Mouse (Mus musculus) CH12F3 (cell line): ENCODE measurements around the gene Ltbp1.

ENCODE experiments used
- in situ Hi-C: fragments of 300-500 bp; cut with MboI; formaldehyde crosslinking; loops from 2 replicates; pipeline ENCODE4 v1.14.3; 2020; ENCODE audit warnings: low sequenced_read_pairs

The Ltbp1 gene

GRCm38 (mm10) chr17:75055235-75055634 is 49.9 kb downstream of the Ltbp1 start:
- in situ Hi-C loops: no loop called here

GRCm38 (mm10) chr17:75055961-75056360 is 50.6 kb downstream of the Ltbp1 start:
- in situ Hi-C loops: no loop called here

GRCm38 (mm10) chr17:75056631-75057030 is 51.3 kb downstream of the Ltbp1 start:
- in situ Hi-C loops: no loop called here

- in situ Hi-C loops: no loop called here
These were observed 61.0 kb downstream of the Ltbp1 start for GRCm38 (mm10) chr17:75066340-75066739.

- in situ Hi-C loops: no loop called here
These were observed 61.9 kb downstream of the Ltbp1 start for GRCm38 (mm10) chr17:75067314-75067713.

- in situ Hi-C loops: no loop called here
These were observed 63.9 kb downstream of the Ltbp1 start for GRCm38 (mm10) chr17:75069232-75069631.

GRCm38 (mm10) chr17:75071174-75071573 is 65.8 kb downstream of the Ltbp1 start:
- in situ Hi-C loops: no loop called here

- in situ Hi-C loops: no loop called here
These were observed 66.4 kb downstream of the Ltbp1 start for GRCm38 (mm10) chr17:75071749-75072148.

GRCm38 (mm10) chr17:75073887-75074286 is 68.5 kb downstream of the Ltbp1 start:
- in situ Hi-C loops: no loop called here

GRCm38 (mm10) chr17:75074978-75075699 is 69.8 kb downstream of the Ltbp1 start:
- in situ Hi-C loops: no loop called here

GRCm38 (mm10) chr17:75081401-75081800 is 76.0 kb downstream of the Ltbp1 start:
- in situ Hi-C loops: no loop called here

- in situ Hi-C loops: no loop called here
These were observed 77.1 kb downstream of the Ltbp1 start for GRCm38 (mm10) chr17:75082449-75082848.

GRCm38 (mm10) chr17:75087296-75087941 is 82.1 kb downstream of the Ltbp1 start:
- in situ Hi-C loops: no loop called here

- in situ Hi-C loops: no loop called here
These were observed 82.9 kb downstream of the Ltbp1 start for GRCm38 (mm10) chr17:75088232-75088631.

GRCm38 (mm10) chr17:75088727-75089126 is 83.4 kb downstream of the Ltbp1 start:
- in situ Hi-C loops: no loop called here

GRCm38 (mm10) chr17:75090556-75090955 is 85.2 kb downstream of the Ltbp1 start:
- in situ Hi-C loops: no loop called here

- in situ Hi-C loops: no loop called here
These were observed 88.2 kb downstream of the Ltbp1 start for GRCm38 (mm10) chr17:75093563-75093962.

GRCm38 (mm10) chr17:75094591-75094990 is 89.2 kb downstream of the Ltbp1 start:
- in situ Hi-C loops: no loop called here

GRCm38 (mm10) chr17:75096727-75097126 is 91.4 kb downstream of the Ltbp1 start:
- in situ Hi-C loops: no loop called here

GRCm38 (mm10) chr17:75097367-75097766 is 92.0 kb downstream of the Ltbp1 start:
- in situ Hi-C loops: no loop called here

GRCm38 (mm10) chr17:75101215-75101614 is 95.8 kb downstream of the Ltbp1 start:
- in situ Hi-C loops: no loop called here

GRCm38 (mm10) chr17:75101994-75102393 is 96.6 kb downstream of the Ltbp1 start:
- in situ Hi-C loops: no loop called here
